Mouse (Mus musculus) layer of hippocampus, adult 11-12 months (tissue): ENCODE data around the gene Mtr.

Source experiments
- DNase-seq: peaks from one replicate; pipeline ENCODE4 v3.0.0; 2022; ENCODE audit warnings: low spot score

The Mtr gene

GRCm38 (mm10) chr13:12257391-12258380, at the start of gene Mtr:
TSS of gene Mtr (minus strand) at chr13:12258113.
- DNase-seq = peak; percentile 96

- no peak for DNase-seq
Measured at GRCm38 (mm10) chr13:12307286-12307685, 49.4 kb upstream of the Mtr start.

- DNase-seq = no peak
Measured at GRCm38 (mm10) chr13:12305540-12305939, 47.6 kb upstream of the Mtr start.

- DNase-seq = no peak
Measured at GRCm38 (mm10) chr13:12304991-12305390, 47.1 kb upstream of the Mtr start.

- no peak for DNase-seq
Measured at GRCm38 (mm10) chr13:12297777-12298176, 39.9 kb upstream of the Mtr start.

- DNase-seq = peak; percentile 69
Measured at GRCm38 (mm10) chr13:12296701-12297100, 38.8 kb upstream of the Mtr start.

DNA sequence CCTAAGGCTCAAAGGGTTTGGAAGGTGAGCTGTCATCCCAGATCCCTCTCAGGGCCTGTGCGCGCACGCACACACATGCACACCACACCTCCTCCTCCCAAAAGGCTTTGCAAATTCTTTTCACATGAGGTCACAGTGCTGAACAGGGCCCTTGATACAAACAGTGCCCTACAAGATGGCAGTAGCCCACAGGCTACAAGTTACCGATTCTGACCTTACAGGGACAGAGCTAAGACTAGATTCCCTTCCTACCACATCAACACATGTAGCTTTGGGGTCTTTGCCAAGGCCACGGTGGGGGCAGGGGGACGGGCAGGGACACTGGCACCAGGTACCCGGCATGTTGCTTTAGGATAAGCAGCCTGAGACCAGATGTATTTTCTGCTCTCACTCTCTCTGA, 35.9 kb upstream of the Mtr start:
- no peak for DNase-seq

DNA sequence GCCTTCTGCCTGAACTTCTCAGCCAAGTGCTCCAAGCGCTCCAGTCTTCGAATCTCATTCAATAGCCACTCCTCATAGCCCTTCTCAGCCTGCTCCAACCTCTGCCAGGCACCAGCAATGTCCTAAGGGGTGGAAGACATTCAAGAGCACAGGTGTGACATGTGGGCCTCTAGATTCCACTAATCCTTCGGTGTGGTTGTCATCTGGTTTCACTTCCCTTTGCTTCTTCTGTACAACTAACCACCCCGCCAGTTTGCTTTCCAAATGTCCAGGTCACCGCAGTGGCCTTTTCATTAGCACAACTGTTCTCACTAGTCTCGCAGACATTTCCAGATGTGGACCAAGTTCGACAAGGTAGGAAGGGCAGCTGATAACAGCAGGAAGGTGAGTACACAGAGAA, 32.8 kb upstream of the Mtr start:
- DNase-seq = no peak

DNA sequence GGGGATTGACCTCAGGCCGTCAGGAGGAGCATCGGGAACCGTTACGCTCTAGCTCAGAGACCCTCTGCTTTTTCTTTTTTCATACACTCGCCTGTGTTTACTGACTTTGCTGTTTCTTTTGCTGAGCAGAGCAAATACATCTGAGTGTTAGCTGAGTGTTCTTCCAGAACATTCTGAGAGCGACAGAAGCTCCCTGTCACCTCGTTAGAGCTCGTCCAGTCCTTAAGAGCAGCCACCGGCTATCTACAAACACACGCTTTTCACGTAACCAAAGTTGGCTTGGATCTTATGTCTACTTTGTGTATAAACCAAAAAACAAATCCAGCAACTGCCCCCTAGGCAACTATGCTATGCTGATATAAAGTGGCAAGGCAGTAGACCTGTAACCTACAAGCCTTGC, 26.6 kb upstream of the Mtr start:
- DNase-seq = no peak

- DNase-seq = no peak
Measured at GRCm38 (mm10) chr13:12283826-12284225, 25.9 kb upstream of the Mtr start.

GRCm38 (mm10) chr13:12274721-12275120, 16.8 kb upstream of the Mtr start:
- no peak for DNase-seq

DNA sequence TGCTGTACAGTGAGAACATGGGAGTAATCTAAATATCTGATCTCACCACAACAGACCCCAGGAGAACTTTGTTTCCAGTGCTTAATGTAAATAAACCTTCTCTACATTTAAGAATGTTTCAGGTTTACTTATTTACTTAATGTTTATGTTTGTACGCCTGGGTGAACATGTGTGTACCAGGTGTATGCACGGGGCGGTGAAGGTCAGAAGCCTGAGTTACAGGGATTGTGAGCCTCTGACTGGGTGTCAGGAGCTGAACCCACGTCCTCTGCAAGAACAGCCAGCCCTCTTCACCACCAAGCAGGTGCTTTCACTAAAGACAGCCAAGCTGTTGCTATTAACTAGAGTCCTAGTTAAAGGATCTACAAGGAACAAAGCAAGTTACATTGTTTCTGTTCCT, 16.3 kb upstream of the Mtr start:
- no peak for DNase-seq

GRCm38 (mm10) chr13:12272953-12273352, 15.0 kb upstream of the Mtr start:
- peak; percentile 56 for DNase-seq

DNA sequence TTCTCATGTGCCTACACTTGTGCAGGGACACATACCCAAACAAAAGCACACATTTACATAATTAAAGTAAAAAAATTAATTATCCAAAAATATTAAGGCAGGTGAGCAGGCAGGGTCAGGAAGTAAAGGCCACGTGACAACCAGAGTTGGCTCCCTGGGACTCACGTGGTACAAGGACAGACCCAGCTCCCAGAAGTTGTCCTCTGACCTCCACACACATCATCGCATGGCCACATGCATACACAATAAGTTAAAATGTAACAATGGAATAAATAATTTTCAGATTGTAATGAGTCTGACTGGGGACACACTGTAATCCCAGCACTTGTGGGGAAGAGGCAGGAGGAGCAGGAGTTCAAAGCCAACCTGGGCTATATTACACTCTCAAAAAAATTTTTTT, 10.1 kb upstream of the Mtr start:
- DNase-seq = no peak

- DNase-seq = no peak
Measured at GRCm38 (mm10) chr13:12267097-12267496, 9.2 kb upstream of the Mtr start.

DNA sequence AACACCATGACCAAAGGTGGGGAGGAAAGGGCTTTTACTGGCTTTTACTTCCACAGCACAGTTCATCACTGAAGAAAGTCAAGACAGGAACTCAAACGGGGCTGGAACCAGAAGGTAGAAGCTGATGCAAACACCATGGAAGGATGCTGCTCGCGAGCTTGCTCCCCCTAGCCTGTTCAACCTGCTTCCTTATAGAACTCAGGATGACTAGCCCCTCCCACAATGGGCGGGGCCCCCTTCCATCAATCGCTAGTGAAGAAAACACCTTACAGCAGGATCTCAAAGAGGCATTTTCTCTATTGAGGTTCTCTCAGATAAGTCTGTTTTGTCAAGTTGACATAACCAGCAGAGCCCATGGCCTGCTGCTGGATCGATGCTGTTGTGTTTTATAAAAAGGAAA, 6.1 kb upstream of the Mtr start:
- DNase-seq = no peak

GRCm38 (mm10) chr13:12261505-12261904, 3.6 kb upstream of the Mtr start:
- no peak for DNase-seq

DNA sequence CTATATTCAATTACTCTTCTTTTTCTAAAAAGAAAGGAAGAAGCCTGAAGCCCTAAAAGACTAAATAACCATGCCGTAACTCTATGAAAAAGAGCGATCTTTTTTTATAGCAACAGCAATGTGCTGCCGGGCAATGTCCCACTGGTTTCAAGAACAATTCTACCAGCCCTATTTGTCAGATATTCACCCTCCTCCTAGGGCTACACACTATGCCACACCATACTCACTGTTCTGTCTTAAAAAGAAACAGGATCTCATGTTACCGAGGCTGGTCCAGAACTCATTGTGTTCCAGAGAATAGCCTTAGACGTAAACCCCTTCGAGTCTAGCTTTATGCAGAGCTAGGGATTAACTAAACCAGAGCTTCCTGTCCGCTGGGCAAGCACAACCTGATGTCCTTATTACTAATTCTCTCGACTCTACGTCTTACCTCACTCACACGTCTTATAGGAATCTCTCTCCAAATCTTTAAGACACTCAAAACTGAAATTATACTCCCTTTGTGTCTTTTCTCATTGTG, 982 bp downstream of the Mtr start:
- DNase-seq = no peak

- no peak for DNase-seq
Measured at GRCm38 (mm10) chr13:12255911-12256705, 1.8 kb downstream of the Mtr start.

- no peak for DNase-seq
Measured at GRCm38 (mm10) chr13:12250496-12250895, 7.4 kb downstream of the Mtr start.

GRCm38 (mm10) chr13:12249195-12249898, 8.6 kb downstream of the Mtr start:
- no peak for DNase-seq

GRCm38 (mm10) chr13:12245938-12246337, 12.0 kb downstream of the Mtr start:
- DNase-seq = no peak
